Mouse (Mus musculus): ENCODE results near the gene BC049352. TPM values are rescaled to one million over a fixed set of nuclear protein-coding genes. Genes with fewer than 3 reads are reported as not detected.

Gene BC049352
- polyA plus RNA-seq, 1 experiment from 2014 or later: 0.13 TPM

- Histone ChIP-seq H3K36me3 (ENCODE audit: control insufficient read depth, insufficient read depth) (no peaks in the 10 kb centered on the region), H3K27ac (ENCODE audit: low read length) (no peak overlapping the region), H3K9ac (ENCODE audit: low read length) (no peak overlapping the region), H3K9me3 (replicated peaks; ENCODE audit: control insufficient read depth, low read length) (no peaks in the 10 kb centered on the region), H3K4me3 (ENCODE audit: low read length) (no peak overlapping the region), H3K4me2 (ENCODE audit: low read depth, low read length) (no peak overlapping the region), H3K27me3 (ENCODE audit: control insufficient read depth, insufficient read depth, low read length) (no peaks in the 10 kb centered on the region), H3K4me1 (ENCODE audit: control insufficient read depth, insufficient read depth, low read length) (no peaks in the 10 kb centered on the region; the same call in 1 of the 2 replicates)
- ATAC-seq (replicated peaks; ENCODE audit: extremely low read depth, insufficient read depth, low FRiP score): no peak
- 72% methylated on average over 11 of the region's 11 CpGs for WGBS
Observed at GRCm38 (mm10) chr9:45291481-45292168, 109.8 kb downstream of the BC049352 start.

GRCm38 (mm10) chr9:45294210-45295011, 112.6 kb downstream of the BC049352 start:
- WGBS: 43% methylated on average over 10 of the region's 10 CpGs
- H3K9ac ChIP-seq (ENCODE audit: low read length): no peak overlapping the region
- no peak overlapping the region for H3K4me2 ChIP-seq (ENCODE audit: low read depth, low read length)
- H3K27ac ChIP-seq (ENCODE audit: low read length): no peak overlapping the region
- ATAC-seq (replicated peaks; ENCODE audit: extremely low read depth, insufficient read depth, low FRiP score): no peak
- H3K36me3 ChIP-seq (ENCODE audit: control insufficient read depth, insufficient read depth): no peaks in the 10 kb centered on the region
- no peaks in the 10 kb centered on the region; the same call in 1 of the 2 replicates for H3K4me1 ChIP-seq (ENCODE audit: control insufficient read depth, insufficient read depth, low read length)
- H3K27me3 ChIP-seq (ENCODE audit: control insufficient read depth, insufficient read depth, low read length): no peaks in the 10 kb centered on the region
- no peaks in the 10 kb centered on the region for H3K9me3 ChIP-seq (replicated peaks; ENCODE audit: control insufficient read depth, low read length)
- H3K4me3 ChIP-seq (ENCODE audit: low read length): no peak overlapping the region

GRCm38 (mm10) chr9:45299231-45300006, 117.6 kb downstream of the BC049352 start:
- no peak for ATAC-seq (replicated peaks; ENCODE audit: extremely low read depth, insufficient read depth, low FRiP score)
- H3K27me3 ChIP-seq (ENCODE audit: control insufficient read depth, insufficient read depth, low read length): no peaks in the 10 kb centered on the region
- no peak overlapping the region for H3K4me3 ChIP-seq (ENCODE audit: low read length)
- H3K4me1 ChIP-seq (ENCODE audit: control insufficient read depth, insufficient read depth, low read length): peaks cover 5% of the 10 kb centered on the region
- H3K36me3 ChIP-seq (ENCODE audit: control insufficient read depth, insufficient read depth): no peaks in the 10 kb centered on the region
- peaks cover 4% of the 10 kb centered on the region for H3K9me3 ChIP-seq (replicated peaks; ENCODE audit: control insufficient read depth, low read length)
- H3K4me2 ChIP-seq (ENCODE audit: low read depth, low read length): no peak overlapping the region
- no peak overlapping the region for H3K27ac ChIP-seq (ENCODE audit: low read length)
- WGBS: 73% methylated on average over 11 of the region's 11 CpGs
- H3K9ac ChIP-seq (ENCODE audit: low read length): no peak overlapping the region

Small RNAs within 50 kb of the gene (microRNA-seq; reads per million reads assigned to microRNA genes)
- gene Mir7086: not detected

Other genes with a start within 250 kb of the BC049352 start
- gene Ube4a, start 216.4 kb upstream of the BC049352 start, polyA plus RNA-seq (2015; fragmentation: Nextera tagmentation; extraction: Ambion mirVana): 16.8 and 17.7 TPM in 2 replicates
- gene Cd3g, start 201.6 kb upstream of the BC049352 start, polyA plus RNA-seq (2015; fragmentation: Nextera tagmentation; extraction: Ambion mirVana): 37.6 and 99.6 TPM in 2 replicates
- 11.7 and 30.7 TPM in 2 replicates for gene Cd3d, start 200.2 kb upstream of the BC049352 start, polyA plus RNA-seq (2015; fragmentation: Nextera tagmentation; extraction: Ambion mirVana)
- gene Cd3e, start 172.4 kb upstream of the BC049352 start, polyA plus RNA-seq (2015; fragmentation: Nextera tagmentation; extraction: Ambion mirVana): 25.0 and 71.7 TPM in 2 replicates
- 4.2 and 6.1 TPM in 2 replicates for gene Mpzl2, start 142.2 kb upstream of the BC049352 start, polyA plus RNA-seq (2015; fragmentation: Nextera tagmentation; extraction: Ambion mirVana)
- gene Mpzl3, start 126.8 kb upstream of the BC049352 start, polyA plus RNA-seq (2015; fragmentation: Nextera tagmentation; extraction: Ambion mirVana): 1.5 and 1.9 TPM in 2 replicates
- 0.41 and 0.87 TPM in 2 replicates for gene Jaml, start 102.8 kb upstream of the BC049352 start, polyA plus RNA-seq (2015; fragmentation: Nextera tagmentation; extraction: Ambion mirVana)
- gene Scn2b, start 64.2 kb upstream of the BC049352 start, polyA plus RNA-seq (2015; fragmentation: Nextera tagmentation; extraction: Ambion mirVana): 1.3 and 2.3 TPM in 2 replicates
- gene Scn4b, start 43.6 kb upstream of the BC049352 start, polyA plus RNA-seq (2015; fragmentation: Nextera tagmentation; extraction: Ambion mirVana): 0.75 and 1.6 TPM in 2 replicates
- 0.79 and 1.4 TPM in 2 replicates for gene Tmprss4, start 22.1 kb downstream of the BC049352 start, polyA plus RNA-seq (2015; fragmentation: Nextera tagmentation; extraction: Ambion mirVana)
- gene Il10ra, start 87.1 kb downstream of the BC049352 start, polyA plus RNA-seq (2015; fragmentation: Nextera tagmentation; extraction: Ambion mirVana): 1.2 and 1.7 TPM in 2 replicates
- gene Tmprss13, start 137.1 kb downstream of the BC049352 start, polyA plus RNA-seq (2015; fragmentation: Nextera tagmentation; extraction: Ambion mirVana): 0.16 and 0.20 TPM in 2 replicates
- gene Fxyd6, start 188.2 kb downstream of the BC049352 start, polyA plus RNA-seq (2015; fragmentation: Nextera tagmentation; extraction: Ambion mirVana): 34.9 and 37.2 TPM in 2 replicates
- 1.8 and 2.5 TPM in 2 replicates for gene Fxyd2, start 217.7 kb downstream of the BC049352 start, polyA plus RNA-seq (2015; fragmentation: Nextera tagmentation; extraction: Ambion mirVana)
- 0.35 and 0.54 TPM in 2 replicates for gene Dscaml1, start 244.6 kb downstream of the BC049352 start, polyA plus RNA-seq (2015; fragmentation: Nextera tagmentation; extraction: Ambion mirVana)

Measured in heart, embryonic 16.5 days (tissue).